Mouse (Mus musculus): ENCODE data around the gene Ss18l2. TPM values are rescaled to one million over a fixed set of nuclear protein-coding genes. Genes with fewer than 3 reads are reported as not detected.

The Ss18l2 gene
- polyA plus RNA-seq, 1 experiment from 2014 or later = 134 TPM

- ATAC-seq (ENCODE audit: insufficient read depth, low FRiP score, low TSS enrichment) (peak; percentile 75; the same call in 1 of the 2 replicates), DNase-seq (ENCODE audit: low spot score) (peak; percentile 50)
- Histone ChIP-seq H3K27me3 (ENCODE audit: control insufficient read depth, insufficient read depth, low read length) (no peaks in the 10 kb centered on the region), H3K36me3 (ENCODE audit: control insufficient read depth, insufficient read depth, low read length) (peaks cover 6% of the 10 kb centered on the region), H3K27ac (ENCODE audit: low read depth, low read length) (peak overlapping the region; percentile 49; the same call in 1 of the 2 replicates), H3K9me3 (ENCODE audit: control insufficient read depth, low read length) (no peaks in the 10 kb centered on the region), H3K4me2 (ENCODE audit: low read depth) (no peak overlapping the region), H3K4me3 (ENCODE audit: low read depth, low read length) (no peak overlapping the region), H3K9ac (ENCODE audit: low read length) (no peak overlapping the region), H3K4me1 (ENCODE audit: control insufficient read depth, insufficient read depth, low read length) (no peaks in the 10 kb centered on the region)
- 62% methylated on average over 15 of the region's 15 CpGs for WGBS
These were observed 19.9 kb upstream of the Ss18l2 start for GRCm38 (mm10) chr9:121690200-121690651.

GRCm38 (mm10) chr9:121690734-121691133, 19.4 kb upstream of the Ss18l2 start:
- no peaks in the 10 kb centered on the region for H3K4me1 ChIP-seq (ENCODE audit: control insufficient read depth, insufficient read depth, low read length)
- H3K36me3 ChIP-seq (ENCODE audit: control insufficient read depth, insufficient read depth, low read length) = peaks cover 5% of the 10 kb centered on the region
- ATAC-seq (ENCODE audit: insufficient read depth, low FRiP score, low TSS enrichment) (no peak), DNase-seq (ENCODE audit: low spot score) (no peak)
- peak overlapping the region; percentile 49 for H3K27ac ChIP-seq (ENCODE audit: low read depth, low read length)
- WGBS = 87% methylated on average over 7 of the region's 7 CpGs
- no peak overlapping the region for H3K4me3 ChIP-seq (ENCODE audit: low read depth, low read length)
- H3K27me3 ChIP-seq (ENCODE audit: control insufficient read depth, insufficient read depth, low read length) = no peaks in the 10 kb centered on the region
- no peaks in the 10 kb centered on the region for H3K9me3 ChIP-seq (ENCODE audit: control insufficient read depth, low read length)
- H3K9ac ChIP-seq (ENCODE audit: low read length) = no peak overlapping the region
- no peak overlapping the region for H3K4me2 ChIP-seq (ENCODE audit: low read depth)

GRCm38 (mm10) chr9:121694736-121695135, 15.4 kb upstream of the Ss18l2 start:
- H3K4me1 ChIP-seq (ENCODE audit: control insufficient read depth, insufficient read depth, low read length) = no peaks in the 10 kb centered on the region
- no peak for ATAC-seq (ENCODE audit: insufficient read depth, low FRiP score, low TSS enrichment)
- peaks cover 3% of the 10 kb centered on the region for H3K36me3 ChIP-seq (ENCODE audit: control insufficient read depth, insufficient read depth, low read length)

GRCm38 (mm10) chr9:121696626-121697025, 13.5 kb upstream of the Ss18l2 start:
- WGBS = 90% methylated on average over 9 of the region's 9 CpGs
- no peak for ATAC-seq (ENCODE audit: insufficient read depth, low FRiP score, low TSS enrichment)
- H3K4me1 ChIP-seq (ENCODE audit: control insufficient read depth, insufficient read depth, low read length) = no peaks in the 10 kb centered on the region
- DNase-seq (ENCODE audit: low spot score) = no peak
- no peak overlapping the region for H3K4me2 ChIP-seq (ENCODE audit: low read depth)
- peaks cover 3% of the 10 kb centered on the region; the same call in 1 of the 2 replicates for H3K36me3 ChIP-seq (ENCODE audit: control insufficient read depth, insufficient read depth, low read length)
- H3K9ac ChIP-seq (ENCODE audit: low read length) = no peak overlapping the region
- no peaks in the 10 kb centered on the region for H3K9me3 ChIP-seq (ENCODE audit: control insufficient read depth, low read length)
- H3K4me3 ChIP-seq (ENCODE audit: low read depth, low read length) = no peak overlapping the region
- no peaks in the 10 kb centered on the region for H3K27me3 ChIP-seq (ENCODE audit: control insufficient read depth, insufficient read depth, low read length)
- no peak overlapping the region for H3K27ac ChIP-seq (ENCODE audit: low read depth, low read length)

More at GRCm38 (mm10) chr9:121694736-121695135, 15.4 kb upstream of the Ss18l2 start:
- Histone ChIP-seq H3K9me3 (ENCODE audit: control insufficient read depth, low read length) (no peaks in the 10 kb centered on the region), H3K4me3 (ENCODE audit: low read depth, low read length) (no peak overlapping the region), H3K4me2 (ENCODE audit: low read depth) (no peak overlapping the region), H3K27me3 (ENCODE audit: control insufficient read depth, insufficient read depth, low read length) (no peaks in the 10 kb centered on the region), H3K9ac (ENCODE audit: low read length) (no peak overlapping the region), H3K27ac (ENCODE audit: low read depth, low read length) (no peak overlapping the region)
- WGBS = 79% methylated on average over 12 of the region's 12 CpGs
- no peak for DNase-seq (ENCODE audit: low spot score)

- H3K4me3 ChIP-seq (ENCODE audit: low read depth, low read length) = no peak overlapping the region
- peaks cover 3% of the 10 kb centered on the region; the same call in 1 of the 2 replicates for H3K36me3 ChIP-seq (ENCODE audit: control insufficient read depth, insufficient read depth, low read length)
- no peak overlapping the region for H3K27ac ChIP-seq (ENCODE audit: low read depth, low read length)
- peak; percentile 16; the same call in 1 of the 2 replicates for ATAC-seq (ENCODE audit: insufficient read depth, low FRiP score, low TSS enrichment)
- peak; percentile 45 for DNase-seq (ENCODE audit: low spot score)
- no peak overlapping the region for H3K9ac ChIP-seq (ENCODE audit: low read length)
- no peaks in the 10 kb centered on the region for H3K27me3 ChIP-seq (ENCODE audit: control insufficient read depth, insufficient read depth, low read length)
- 100% methylated on average over 1 of the region's 1 CpGs for WGBS
- no peak overlapping the region for H3K4me2 ChIP-seq (ENCODE audit: low read depth)
- H3K4me1 ChIP-seq (ENCODE audit: control insufficient read depth, insufficient read depth, low read length) = no peaks in the 10 kb centered on the region
- H3K9me3 ChIP-seq (ENCODE audit: control insufficient read depth, low read length) = no peaks in the 10 kb centered on the region
These were observed 12.7 kb upstream of the Ss18l2 start for GRCm38 (mm10) chr9:121697150-121698049.

- no peaks in the 10 kb centered on the region for H3K27me3 ChIP-seq (ENCODE audit: control insufficient read depth, insufficient read depth, low read length)
- H3K4me1 ChIP-seq (ENCODE audit: control insufficient read depth, insufficient read depth, low read length) = peaks cover 14% of the 10 kb centered on the region
- DNase-seq (ENCODE audit: low spot score) = no peak
- H3K36me3 ChIP-seq (ENCODE audit: control insufficient read depth, insufficient read depth, low read length) = no peaks in the 10 kb centered on the region
- H3K4me2 ChIP-seq (ENCODE audit: low read depth) = peak overlapping the region; percentile 95
- peak overlapping the region; percentile 78 for H3K4me3 ChIP-seq (ENCODE audit: low read depth, low read length)
- H3K27ac ChIP-seq (ENCODE audit: low read depth, low read length) = 0 out of 2 replicates have a peak overlapping the region, but pooled peaks have one; percentile 10
- 39% methylated on average over 11 of the region's 11 CpGs for WGBS
- H3K9ac ChIP-seq (ENCODE audit: low read length) = peak overlapping the region; percentile 80
- no peak for ATAC-seq (ENCODE audit: insufficient read depth, low FRiP score, low TSS enrichment)
- no peaks in the 10 kb centered on the region for H3K9me3 ChIP-seq (ENCODE audit: control insufficient read depth, low read length)
These were observed 5.9 kb upstream of the Ss18l2 start for GRCm38 (mm10) chr9:121704261-121704645.

GRCm38 (mm10) chr9:121704646-121705625, 5.2 kb upstream of the Ss18l2 start, which contains the start of gene Sec22c:
Gene Sec22c (minus strand): TSS chr9:121705490.
- ATAC-seq (ENCODE audit: insufficient read depth, low FRiP score, low TSS enrichment) (peak; percentile 98), DNase-seq (ENCODE audit: low spot score) (peak; percentile 91)
- under 1% methylated on average over 63 of the region's 69 CpGs for WGBS
- Histone ChIP-seq H3K36me3 (ENCODE audit: control insufficient read depth, insufficient read depth, low read length) (no peaks in the 10 kb centered on the region), H3K27ac (ENCODE audit: low read depth, low read length) (peak within 1 kb of the TSS; percentile 67; the same call in 1 of the 2 replicates), H3K9ac (ENCODE audit: low read length) (peak within 1 kb of the TSS; percentile 80), H3K4me1 (ENCODE audit: control insufficient read depth, insufficient read depth, low read length) (peaks cover 14% of the 10 kb centered on the region), H3K9me3 (ENCODE audit: control insufficient read depth, low read length) (no peaks in the 10 kb centered on the region), H3K4me3 (ENCODE audit: low read depth, low read length) (peak within 1 kb of the TSS; percentile 78), H3K27me3 (ENCODE audit: control insufficient read depth, insufficient read depth, low read length) (no peaks in the 10 kb centered on the region), H3K4me2 (ENCODE audit: low read depth) (peak within 1 kb of the TSS; percentile 95)

- DNase-seq (ENCODE audit: low spot score) (no peak), ATAC-seq (ENCODE audit: insufficient read depth, low FRiP score, low TSS enrichment) (no peak)
- H3K4me2 ChIP-seq (ENCODE audit: low read depth) = no peak overlapping the region
- H3K27ac ChIP-seq (ENCODE audit: low read depth, low read length) = no peak overlapping the region
- 79% methylated on average over 6 of the region's 6 CpGs for WGBS
- H3K27me3 ChIP-seq (ENCODE audit: control insufficient read depth, insufficient read depth, low read length) = no peaks in the 10 kb centered on the region
- H3K4me3 ChIP-seq (ENCODE audit: low read depth, low read length) = no peak overlapping the region
- H3K36me3 ChIP-seq (ENCODE audit: control insufficient read depth, insufficient read depth, low read length) = no peaks in the 10 kb centered on the region
- H3K9ac ChIP-seq (ENCODE audit: low read length) = no peak overlapping the region; the same call in 1 of the 2 replicates
- H3K4me1 ChIP-seq (ENCODE audit: control insufficient read depth, insufficient read depth, low read length) = peaks cover 19% of the 10 kb centered on the region
- no peaks in the 10 kb centered on the region for H3K9me3 ChIP-seq (ENCODE audit: control insufficient read depth, low read length)
These were observed 4.0 kb upstream of the Ss18l2 start for GRCm38 (mm10) chr9:121706029-121706675.
